Comparison of ENCODE assay signal across 8 mouse cellular contexts in genomic region chr7:99268506-99268900, GRCm38 (mm10). TPM values are rescaled to one million over a fixed set of nuclear protein-coding genes. Genes with fewer than 3 reads are reported as not detected.
DNase-seq lines count a peak whose midpoint lies in the region; ATAC-seq and TF ChIP-seq lines count a peak whose summit lies in the region.

No protein-coding gene starts in this region.

- H3K27ac ChIP-seq in kidney, postnatal 0 days: no peak overlapping the region
- peak overlapping the region; percentile 82; the same call in 1 of the 2 replicates for H3K27ac ChIP-seq in cortical plate, adult 2 months (ENCODE audit: insufficient read depth, low read length)
- H3K27ac ChIP-seq in hindbrain, embryonic 16.5 days (ENCODE audit: low read depth, low read length): peak overlapping the region; percentile 97
- peak overlapping the region; percentile 98 for H3K27ac ChIP-seq in midbrain, embryonic 16.5 days (ENCODE audit: low read length)

- peak overlapping the region; percentile 38 for H3K4me3 ChIP-seq in kidney, postnatal 0 days (replicated peaks; ENCODE audit: low read depth, low read length)
- H3K4me3 ChIP-seq in cortical plate, adult 2 months (ENCODE audit: insufficient read depth, low read length): peak overlapping the region; percentile 98
- H3K4me3 ChIP-seq in hindbrain, embryonic 16.5 days (ENCODE audit: low read length): peak overlapping the region; percentile 96
- peak overlapping the region; percentile 92 for H3K4me3 ChIP-seq in midbrain, embryonic 16.5 days (ENCODE audit: low read depth, low read length)

- no peaks in the 10 kb centered on the region for H3K9me3 ChIP-seq in kidney, postnatal 0 days (replicated peaks; ENCODE audit: low read length)
- H3K9me3 ChIP-seq in hindbrain, embryonic 16.5 days (ENCODE audit: control insufficient read depth, low read length): no peaks in the 10 kb centered on the region
- H3K9me3 ChIP-seq in midbrain, embryonic 16.5 days (replicated peaks; ENCODE audit: control insufficient read depth, low read length, poor library complexity, severe bottlenecking): no peaks in the 10 kb centered on the region

- peaks cover 47% of the 10 kb centered on the region for H3K27me3 ChIP-seq in kidney, postnatal 0 days (ENCODE audit: insufficient read depth, low read length)
- H3K27me3 ChIP-seq in hindbrain, embryonic 16.5 days (replicated peaks; ENCODE audit: control insufficient read depth, insufficient read depth, low read length): no peaks in the 10 kb centered on the region
- H3K27me3 ChIP-seq in midbrain, embryonic 16.5 days (ENCODE audit: control insufficient read depth, insufficient read depth, low read depth, low read length): no peaks in the 10 kb centered on the region; the same call in 1 of the 2 replicates

- H3K4me1 ChIP-seq in kidney, postnatal 0 days (replicated peaks; ENCODE audit: insufficient read depth, low read length): peaks cover 18% of the 10 kb centered on the region
- H3K4me1 ChIP-seq in cortical plate, adult 2 months (ENCODE audit: control insufficient read depth, insufficient read depth, low read length): peaks cover 8% of the 10 kb centered on the region; the same call in 1 of the 2 replicates
- peaks cover 26% of the 10 kb centered on the region for H3K4me1 ChIP-seq in hindbrain, embryonic 16.5 days (ENCODE audit: control insufficient read depth, insufficient read depth, low read depth, low read length)
- H3K4me1 ChIP-seq in midbrain, embryonic 16.5 days (ENCODE audit: control insufficient read depth, insufficient read depth, low read length): peaks cover 33% of the 10 kb centered on the region

- ATAC-seq in kidney, postnatal 0 days (replicated peaks; ENCODE audit: low FRiP score, low read depth): peak; percentile 26
- ATAC-seq in hindbrain, embryonic 16.5 days: peak; percentile 1; the same call in 1 of the 2 replicates
- peak; percentile 29 for ATAC-seq in midbrain, embryonic 16.5 days

- H3K9ac ChIP-seq in kidney, postnatal 0 days (ENCODE audit: low read depth, low read length): 0 out of 2 replicates have a peak overlapping the region, but pooled peaks have one; percentile 0
- peak overlapping the region; percentile 97 for H3K9ac ChIP-seq in hindbrain, embryonic 16.5 days (ENCODE audit: low read depth, low read length)
- H3K9ac ChIP-seq in midbrain, embryonic 16.5 days (ENCODE audit: low read depth, low read length): peak overlapping the region; percentile 88

- intact Hi-C loops in left cerebral cortex, postnatal 36 days (cut with DNase I): no loop called here

- H3K4me2 ChIP-seq in kidney, postnatal 0 days (ENCODE audit: low read length): peak overlapping the region; percentile 63
- peak overlapping the region; percentile 89 for H3K4me2 ChIP-seq in hindbrain, embryonic 16.5 days (ENCODE audit: low read length)
- peak overlapping the region; percentile 71 for H3K4me2 ChIP-seq in midbrain, embryonic 16.5 days (ENCODE audit: low read length)

- H3K36me3 ChIP-seq in kidney, postnatal 0 days (ENCODE audit: insufficient read depth, low read length): no peaks in the 10 kb centered on the region
- H3K36me3 ChIP-seq in hindbrain, embryonic 16.5 days (ENCODE audit: control insufficient read depth, insufficient read depth, low read length): no peaks in the 10 kb centered on the region
- H3K36me3 ChIP-seq in midbrain, embryonic 16.5 days (ENCODE audit: control insufficient read depth, insufficient read depth, low read length): no peaks in the 10 kb centered on the region

- 1% methylated on average over 29 of the region's 29 CpGs for WGBS in kidney, postnatal 0 days
- WGBS in hindbrain, embryonic 16.5 days: under 1% methylated on average over 29 of the region's 29 CpGs
- 0% methylated on average over 29 of the region's 29 CpGs for WGBS in midbrain, embryonic 16.5 days

- no peak for TF ChIP-seq CTCF in kidney, postnatal 0 days (IDR thresholded peaks at IDR 0.05; ENCODE audit: low read depth)
- TF ChIP-seq CTCF in cortical plate, adult 2 months (IDR thresholded peaks at IDR 0.05; ENCODE audit: extremely low read depth, insufficient read depth, low read length): no peak

- no peak for TF ChIP-seq POLR2A in cortical plate, adult 2 months (IDR thresholded peaks at IDR 0.05; ENCODE audit: extremely low read depth, insufficient read depth, low read length)

- DNase-seq in kidney, postnatal 0 days (ENCODE audit: low spot score): no peak
- DNase-seq in kidney, adult 8-10 months: no peak
- DNase-seq in layer of hippocampus, postnatal 25 days (ENCODE audit: extremely low spot score in 1 of 2, low spot score in 1 of 2): no peak
- no peak for DNase-seq in embryo, embryonic 11 days
- no peak for DNase-seq in left cerebral cortex, postnatal 36 days (ENCODE audit: low spot score in 2 of 2)

RNA-seq across cellular contexts. Expression of gene Map6, which starts 1.3 kb away (rescaled TPM):
- polyA plus RNA-seq in kidney, postnatal 0 days (2015; fragmentation: Nextera tagmentation; extraction: Ambion mirVana): 1.7 and 1.8 TPM in 2 replicates
- polyA plus RNA-seq in cortical plate, adult 2 months (2012; rRNA removed): 94.8 and 96.4 TPM in 2 replicates
- polyA plus RNA-seq in hindbrain, embryonic 16.5 days (2015; fragmentation: Nextera tagmentation; extraction: Ambion mirVana): 127 and 137 TPM in 2 replicates
- 140 and 155 TPM in 2 replicates for polyA plus RNA-seq in midbrain, embryonic 16.5 days (2015; fragmentation: Nextera tagmentation; extraction: Ambion mirVana)
- 100 to 1,000 TPM; 102 to 107 TPM for total RNA-seq in layer of hippocampus, postnatal 25 days (2021)
- total RNA-seq in left cerebral cortex, postnatal 36 days (2021): 100 to 1,000 TPM; 135 to 142 TPM

RNA-seq across cellular contexts. Expression of gene Mogat2, which starts 30.1 kb away (rescaled TPM):
- 18.3 and 21.8 TPM in 2 replicates for polyA plus RNA-seq in kidney, postnatal 0 days (2015; fragmentation: Nextera tagmentation; extraction: Ambion mirVana)
- polyA plus RNA-seq in cortical plate, adult 2 months (2012; rRNA removed): 0.10 TPM in 1 of 2 replicates, not detected in the other
- 0.80 and 1.3 TPM in 2 replicates for polyA plus RNA-seq in hindbrain, embryonic 16.5 days (2015; fragmentation: Nextera tagmentation; extraction: Ambion mirVana)
- 1.1 and 1.2 TPM in 2 replicates for polyA plus RNA-seq in midbrain, embryonic 16.5 days (2015; fragmentation: Nextera tagmentation; extraction: Ambion mirVana)
- total RNA-seq in layer of hippocampus, postnatal 25 days (2021): not detected
- total RNA-seq in left cerebral cortex, postnatal 36 days (2021): not detected

Comparison
In these comparisons a context has a peak if more than half of its experiments do, and no peak if none do; other contexts are left out.
1. H3K4me3 ChIP-seq: peak in every context shown above with its lines; median percentile 98 in cortical plate, adult 2 months; 96 in hindbrain, embryonic 16.5 days; 92 in midbrain, embryonic 16.5 days; 38 in kidney, postnatal 0 days.
2. H3K9ac ChIP-seq: peak in every context shown above with its lines; median percentile 97 in hindbrain, embryonic 16.5 days; 88 in midbrain, embryonic 16.5 days; 0 in kidney, postnatal 0 days.
3. RNA of gene Map6, which starts 1.3 kb away (polyA plus RNA-seq): 140 to 155 TPM in midbrain, embryonic 16.5 days, 127 to 137 TPM in hindbrain, embryonic 16.5 days and 94.8 to 96.4 TPM in cortical plate, adult 2 months; 1.7 to 1.8 TPM in kidney, postnatal 0 days; every median in the first group is over 10 times any median in the second.
4. Peak in every context shown above with its lines, with median percentiles within 50 percentile points of each other: ATAC-seq and H3K4me2 ChIP-seq.